Mouse (Mus musculus): ENCODE results near the gene Cdc5l.

DNA sequence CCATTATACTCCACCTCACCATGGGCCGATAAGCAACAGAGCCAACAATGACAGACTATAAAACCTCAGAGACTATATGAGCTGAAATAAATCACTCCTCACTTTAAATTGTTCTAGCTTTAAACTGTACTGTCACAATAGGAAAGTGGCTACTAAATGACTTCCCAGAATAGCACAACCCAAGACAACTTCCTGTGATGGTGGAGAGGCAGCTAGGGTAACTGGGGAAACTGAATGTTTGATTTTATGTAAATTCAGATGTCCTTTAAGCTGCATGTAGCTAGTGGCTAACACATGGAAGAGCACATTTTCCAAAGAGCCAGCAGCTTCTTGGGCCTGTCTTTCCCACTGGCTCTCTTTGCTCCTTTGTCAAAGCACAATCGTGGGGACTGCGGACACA lies 50.2 kb downstream of the Cdc5l start:
- no peak for TF ChIP-seq GATA1 (IDR thresholded peaks at IDR 0.05; ENCODE audit: borderline replicate concordance, low read length)
- TF ChIP-seq FLI1 (IDR thresholded peaks at IDR 0.05; ENCODE audit: low read length): no peak
